15 mouse cellular contexts compared by ENCODE assay signal in the genomic region with DNA sequence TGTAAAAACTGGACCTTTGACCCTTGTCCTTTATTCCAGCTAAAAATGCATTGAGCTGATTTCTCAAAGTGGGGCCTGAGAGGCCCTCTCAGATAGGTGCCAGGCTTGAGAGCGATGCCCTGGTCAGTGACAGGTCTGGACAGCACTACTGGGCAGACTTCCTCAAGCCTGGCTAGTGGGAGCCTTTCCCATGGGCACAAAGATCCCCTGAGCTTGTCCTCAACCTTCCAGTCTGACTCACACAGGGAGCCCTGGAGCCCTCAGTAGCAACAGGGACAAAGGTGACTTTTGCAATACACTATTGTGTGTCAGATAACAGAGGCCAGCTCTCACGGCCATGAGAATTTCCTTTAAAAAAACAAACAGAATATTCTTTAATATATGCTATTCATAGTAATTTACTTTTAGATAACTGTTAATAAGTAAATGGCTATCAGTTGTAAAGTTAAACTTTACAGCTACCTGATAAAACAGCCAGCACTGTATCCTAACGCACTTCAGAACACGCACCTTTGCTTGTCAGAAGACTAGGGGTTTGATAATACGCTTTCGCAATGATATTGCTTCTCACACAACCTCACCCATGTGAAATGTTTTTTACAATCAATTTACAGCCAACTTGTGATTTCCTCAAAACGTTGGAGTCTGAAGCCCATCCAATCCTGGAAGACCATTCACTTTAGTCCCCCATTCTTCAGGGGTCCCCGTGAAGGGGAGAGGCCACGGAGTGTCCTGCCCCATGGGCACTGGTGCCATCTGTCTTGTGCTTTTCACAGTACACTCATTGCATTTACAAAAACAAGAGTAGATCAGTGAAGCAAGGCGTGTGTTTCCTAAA. TPM values are rescaled to one million over a fixed set of nuclear protein-coding genes. Genes with fewer than 3 reads are reported as not detected.
DNase-seq lines count a peak whose midpoint lies in the region; ATAC-seq and TF ChIP-seq lines count a peak whose summit lies in the region.
"Had no signal": no experiment of that assay in that cellular context is flagged by ENCODE, and none has a peak within 500 bp of the region (broad histone marks: within the 10 kb centered on the region; RNA-seq: fewer than 3 reads in every experiment).

No protein-coding gene starts in this region.

- H3K4me2 ChIP-seq in intestine, embryonic 14.5 days (ENCODE audit: low read length) = no peak overlapping the region
- no peak overlapping the region for H3K4me2 ChIP-seq in stomach, embryonic 16.5 days (ENCODE audit: low read depth, low read length)
- H3K4me2 ChIP-seq: heart, embryonic 11.5 days; limb, embryonic 12.5 days had no signal

- peaks cover 4% of the 10 kb centered on the region; the same call in 1 of the 2 replicates for H3K9me3 ChIP-seq in intestine, embryonic 14.5 days (ENCODE audit: control insufficient read depth, low read length)
- H3K9me3 ChIP-seq in stomach, embryonic 16.5 days (replicated peaks; ENCODE audit: control insufficient read depth, low read length) = peaks cover 13% of the 10 kb centered on the region; the same call in 1 of the 2 replicates

- intact Hi-C loops in heart, postnatal 25 days (cut with DNase I) = no loop called here

- H3K27me3 ChIP-seq in liver, adult 2 months (ENCODE audit: control insufficient read depth, insufficient read depth, low read length) = no peaks in the 10 kb centered on the region
- H3K27me3 ChIP-seq in intestine, embryonic 14.5 days (replicated peaks; ENCODE audit: control insufficient read depth, insufficient read depth, low read length) = no peaks in the 10 kb centered on the region
- no peaks in the 10 kb centered on the region for H3K27me3 ChIP-seq in stomach, embryonic 16.5 days (ENCODE audit: control insufficient read depth, insufficient read depth, low read length)
- H3K27me3 ChIP-seq: limb, embryonic 12.5 days had no signal

- TF ChIP-seq POLR2A in liver, adult 2 months (IDR thresholded peaks at IDR 0.05; ENCODE audit: extremely low read depth, insufficient read depth, low read length) = no peak

- TF ChIP-seq CTCF in liver, adult 2 months (IDR thresholded peaks at IDR 0.05; ENCODE audit: low read depth, low read length) = peak; percentile 48

- DNase-seq in adrenal gland, adult (ENCODE audit: inconsistent age in 2 of 2, low spot score in 1 of 2) = peak; percentile 53 to 90
- DNase-seq in adrenal gland, adult 18-20 months (ENCODE audit: low spot score in 2 of 2) = no peak
- DNase-seq in liver, adult 2 months (ENCODE audit: extremely low read depth, low read depth, low spot score) = peak; percentile 96
- DNase-seq in liver = no peak
- peak; percentile 67 for DNase-seq in intestine, embryonic 14.5 days (ENCODE audit: low spot score)
- no peak for DNase-seq in heart, postnatal 25 days (ENCODE audit: low spot score)
- no peak for DNase-seq in thymus, postnatal 14 days
- DNase-seq: cerebellum, adult 9-10 months; gastrocnemius, postnatal 10 days; kidney, adult 11 months; right cerebral cortex, postnatal 14 days had no signal

- peak overlapping the region; percentile 85 for H3K27ac ChIP-seq in liver, adult 2 months (replicated peaks; ENCODE audit: insufficient read depth, low read depth, low read length)
- peak overlapping the region; percentile 73; the same call in 1 of the 2 replicates for H3K27ac ChIP-seq in intestine, embryonic 14.5 days (ENCODE audit: low read depth)
- peak overlapping the region; percentile 67 for H3K27ac ChIP-seq in stomach, embryonic 16.5 days (ENCODE audit: low read length)
- H3K27ac ChIP-seq: limb, embryonic 12.5 days had no signal

- peaks cover 11% of the 10 kb centered on the region for H3K4me1 ChIP-seq in liver, adult 2 months (ENCODE audit: control insufficient read depth, insufficient read depth, low read length)
- no peaks in the 10 kb centered on the region for H3K4me1 ChIP-seq in intestine, embryonic 14.5 days (replicated peaks; ENCODE audit: control insufficient read depth, insufficient read depth, low read length)
- no peaks in the 10 kb centered on the region for H3K4me1 ChIP-seq in stomach, embryonic 16.5 days (ENCODE audit: control insufficient read depth, insufficient read depth, low read length)
- H3K4me1 ChIP-seq: limb, embryonic 12.5 days had no signal

- 30% methylated on average over 10 of the region's 10 CpGs for WGBS in liver, adult 2 months
- 69% methylated on average over 10 of the region's 10 CpGs for WGBS in intestine, embryonic 14.5 days
- 56% methylated on average over 10 of the region's 10 CpGs for WGBS in stomach, embryonic 16.5 days

- H3K4me3 ChIP-seq in liver, adult 2 months (ENCODE audit: insufficient read depth, low read depth, low read length) = no peak overlapping the region
- H3K4me3 ChIP-seq in intestine, embryonic 14.5 days (ENCODE audit: low read depth, low read length) = no peak overlapping the region
- no peak overlapping the region for H3K4me3 ChIP-seq in stomach, embryonic 16.5 days (replicated peaks; ENCODE audit: low read length)
- H3K4me3 ChIP-seq: limb, embryonic 12.5 days had no signal

- peak overlapping the region; percentile 64 for H3K9ac ChIP-seq in liver, adult 2 months (ENCODE audit: low read depth, low read length)
- no peak overlapping the region for H3K9ac ChIP-seq in intestine, embryonic 14.5 days (ENCODE audit: low read length)
- no peak overlapping the region for H3K9ac ChIP-seq in stomach, embryonic 16.5 days (ENCODE audit: low read length)
- H3K9ac ChIP-seq: limb, embryonic 12.5 days had no signal

- no peaks in the 10 kb centered on the region for H3K79me2 ChIP-seq in liver, adult 2 months (ENCODE audit: control insufficient read depth, insufficient read depth, low read length)

- ATAC-seq in intestine, embryonic 14.5 days (replicated peaks; ENCODE audit: low FRiP score, low TSS enrichment, low read depth) = peak; percentile 89
- peak; percentile 92 for ATAC-seq in stomach, embryonic 16.5 days (ENCODE audit: insufficient read depth, low FRiP score)
- ATAC-seq: midbrain, embryonic 16.5 days had no signal

- no peaks in the 10 kb centered on the region for H3K36me3 ChIP-seq in liver, adult 2 months (ENCODE audit: control insufficient read depth, insufficient read depth, low read length)
- H3K36me3 ChIP-seq in intestine, embryonic 14.5 days (ENCODE audit: control insufficient read depth, insufficient read depth, low read length) = no peaks in the 10 kb centered on the region
- no peaks in the 10 kb centered on the region for H3K36me3 ChIP-seq in stomach, embryonic 16.5 days (ENCODE audit: control insufficient read depth, insufficient read depth, low read length)

RNA-seq across cellular contexts. Expression of gene Mob4, which starts 42.9 kb away (rescaled TPM):
- 100 to 1,000 TPM; 230 to 477 TPM for total RNA-seq in adrenal gland, adult 18-20 months (2021)
- total RNA-seq in liver, adult 2 months (2014; rRNA removed) = 25.7 and 27.8 TPM in 2 replicates
- 5.6 and 6.1 TPM in 2 replicates for polyA plus RNA-seq in liver, adult 2 months (2012; rRNA removed)
- polyA plus RNA-seq in intestine, embryonic 14.5 days (2014; fragmentation: Nextera tagmentation; extraction: Ambion mirVana) = 145 and 146 TPM in 2 replicates
- polyA plus RNA-seq in stomach, embryonic 16.5 days (2015; fragmentation: Nextera tagmentation; extraction: Ambion mirVana) = 153 TPM in 2 replicates
- total RNA-seq in heart, postnatal 25 days (2021) = 10 to 100 TPM; 32.5 to 34.4 TPM

RNA-seq across cellular contexts. Expression of gene Rftn2, which starts 52.6 kb away (rescaled TPM):
- total RNA-seq in adrenal gland, adult 18-20 months (2021) = 10 to 100 TPM; 15.3 to 18.5 TPM
- 0.37 and 0.54 TPM in 2 replicates for total RNA-seq in liver, adult 2 months (2014; rRNA removed)
- 0.24 and 0.29 TPM in 2 replicates for polyA plus RNA-seq in liver, adult 2 months (2012; rRNA removed)
- polyA plus RNA-seq in intestine, embryonic 14.5 days (2014; fragmentation: Nextera tagmentation; extraction: Ambion mirVana) = 9.4 and 14.8 TPM in 2 replicates
- 8.4 and 10.6 TPM in 2 replicates for polyA plus RNA-seq in stomach, embryonic 16.5 days (2015; fragmentation: Nextera tagmentation; extraction: Ambion mirVana)
- total RNA-seq in heart, postnatal 25 days (2021) = 10 to 100 TPM; 14.2 to 14.4 TPM

Comparison
In these comparisons a context has a peak if more than half of its experiments do, and no peak if none do; other contexts are left out.
1. DNase-seq: peak in adrenal gland, adult (2 of 2), liver, adult 2 months (single experiment) and intestine, embryonic 14.5 days (single experiment); none in adrenal gland, adult 18-20 months (0 of 2), liver (single experiment), heart, postnatal 25 days (single experiment) and thymus, postnatal 14 days (single experiment).
2. Peak in every context shown above with its lines, with median percentiles within 50 percentile points of each other: H3K27ac ChIP-seq.